Mouse (Mus musculus) thymus, adult 2 months (tissue): ENCODE measurements around the gene Spock1. TPM values are rescaled to one million over a fixed set of nuclear protein-coding genes. Genes with fewer than 3 reads are reported as not detected.

Experiments used
- DNase-seq: peaks from one replicate; pipeline ENCODE4 v3.0.0; 2021
- H3K27ac ChIP-seq: fragments of 200-500 bp; 2 replicates; pipeline ENCODE4 v1.5.1; 2012; ENCODE audit warnings: low read length, control low read depth; ENCODE audit not compliant: control insufficient read depth, insufficient read depth
- H3K27me3 ChIP-seq: fragments of 200-500 bp; 2 replicates; pipeline ENCODE4 v1.6.1; 2012; ENCODE audit warnings: mild to moderate bottlenecking, low read length, moderate library complexity, mixed read lengths; ENCODE audit not compliant: control insufficient read depth, insufficient read depth
- H3K36me3 ChIP-seq: fragments of 200-500 bp; 2 replicates; pipeline ENCODE4 v1.6.1; 2012; ENCODE audit warnings: mild to moderate bottlenecking, low read length, moderate library complexity; ENCODE audit not compliant: control insufficient read depth, insufficient read depth
- H3K4me1 ChIP-seq: fragments of 200-500 bp; replicated peaks from 2 replicates; pipeline ENCODE4 v1.6.1; 2012; ENCODE audit warnings: low read length; ENCODE audit not compliant: control insufficient read depth, insufficient read depth
- H3K4me3 ChIP-seq: fragments of 200-500 bp; 2 replicates; pipeline ENCODE4 v1.5.1; 2012; ENCODE audit warnings: mild to moderate bottlenecking, low read length, control low read depth, moderate library complexity; ENCODE audit not compliant: control insufficient read depth, insufficient read depth
- CTCF ChIP-seq: fragments of 200-500 bp; IDR thresholded peaks from 2 replicates; pipeline ENCODE4 v1.5.1; 2012; ENCODE audit warnings: mild to moderate bottlenecking, control low read depth, low read length, moderate library complexity, borderline replicate concordance; ENCODE audit not compliant: control insufficient read depth, poor library complexity, insufficient read depth; ENCODE audit errors: extremely low read depth
- POLR2A ChIP-seq: fragments of 200-500 bp; IDR thresholded peaks from 2 replicates; pipeline ENCODE4 v1.6.1; 2012; ENCODE audit warnings: mild to moderate bottlenecking, low read length, control low read depth, moderate library complexity; ENCODE audit not compliant: control insufficient read depth, poor library complexity, insufficient read depth; ENCODE audit errors: extremely low read depth
- WGBS: fragments of 180-500 bp; shearing (Covaris S2); methylation state at CpG from one replicate; pipeline ENCODE4 v1.1.7; 2018; 5-methylcytosine and 5-hydroxymethylcytosine counted together
- polyA plus RNA-seq: library from polyadenylated mRNA; depleted of rRNA; stranded (reverse); fragments of >200 nt; gene quantifications from 2 replicates; pipeline ENCODE4 v1.2.3, GENCODE M21; 2012

The Spock1 gene
- polyA plus RNA-seq, 1 experiment, result 0.93 TPM

DNA sequence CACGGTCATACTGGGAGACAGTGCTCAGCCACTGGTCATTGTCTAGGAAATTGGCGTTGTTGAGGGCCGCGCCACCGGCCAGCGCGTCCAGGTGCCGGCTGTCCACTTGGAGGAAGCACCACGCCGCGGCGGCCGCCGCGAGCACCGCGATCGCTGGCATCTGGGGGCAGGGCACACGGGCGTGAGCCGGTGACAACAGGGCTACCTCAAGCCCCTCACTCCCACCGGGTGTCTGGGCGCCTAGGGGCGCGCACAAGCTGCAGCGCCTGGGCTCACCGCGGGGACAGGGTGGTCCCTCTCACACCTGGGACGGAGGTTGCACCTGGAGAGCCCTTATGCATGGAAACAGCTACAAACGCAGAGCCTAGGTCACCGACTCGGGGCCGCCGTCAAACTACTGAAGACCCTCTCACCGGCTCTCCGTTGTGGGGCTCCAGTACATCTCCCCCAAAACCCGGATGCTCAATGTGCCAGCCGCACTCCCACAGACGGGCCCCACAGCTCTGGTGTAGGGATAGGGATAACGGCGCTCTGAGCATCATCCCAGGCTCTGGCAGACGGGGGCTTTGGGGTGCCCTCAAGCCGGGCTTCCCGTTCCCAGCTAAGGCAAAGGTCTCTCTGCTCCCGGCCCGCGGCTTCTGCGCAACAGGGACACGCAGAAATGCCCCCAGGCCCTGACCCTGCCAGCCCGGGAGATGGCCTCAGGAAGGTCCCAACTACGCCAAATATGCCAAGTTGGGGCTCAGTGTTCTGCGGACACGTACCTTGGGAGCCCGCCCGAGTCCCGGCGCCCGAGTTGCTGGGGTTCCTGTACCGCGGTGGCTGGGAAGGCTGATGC is 485 bp downstream of the Spock1 start:
- no peaks in the 10 kb centered on the region for H3K4me1 ChIP-seq
- no peaks in the 10 kb centered on the region for H3K27me3 ChIP-seq
- 11% methylated on average over 60 of the region's 60 CpGs for WGBS
- TF ChIP-seq CTCF, result no peak
- TF ChIP-seq POLR2A, result no peak
- no peak for DNase-seq
- H3K36me3 ChIP-seq, result no peaks in the 10 kb centered on the region
- H3K4me3 ChIP-seq, result no peak overlapping the region
- no peak overlapping the region for H3K27ac ChIP-seq

DNA sequence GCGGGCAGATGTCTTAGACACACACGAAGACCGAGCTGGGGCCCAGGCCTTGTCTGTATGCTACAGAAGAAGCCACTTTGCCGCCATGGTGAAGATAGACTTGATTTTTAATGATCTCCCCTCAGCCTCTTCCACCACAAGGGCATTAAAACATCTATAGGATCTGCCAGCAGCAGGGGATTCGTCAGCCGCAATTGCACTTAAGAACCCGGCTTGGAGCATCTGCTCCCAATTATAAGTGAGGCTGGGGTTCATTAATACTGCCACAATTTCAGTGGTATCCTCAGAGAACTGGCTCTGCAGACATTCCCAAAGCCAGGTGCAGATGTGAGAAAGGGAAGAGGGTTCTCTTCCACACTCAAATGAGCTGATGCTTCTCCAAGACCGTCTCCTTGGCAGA is 13.5 kb downstream of the Spock1 start:
- H3K27ac ChIP-seq, result no peak overlapping the region
- TF ChIP-seq POLR2A (no peak), CTCF (no peak)
- H3K4me1 ChIP-seq, result no peaks in the 10 kb centered on the region
- H3K4me3 ChIP-seq, result no peak overlapping the region
- no peaks in the 10 kb centered on the region for H3K36me3 ChIP-seq
- DNase-seq, result no peak
- H3K27me3 ChIP-seq, result no peaks in the 10 kb centered on the region
- whole genome bisulfite sequencing, result 94% methylated on average over 8 of the region's 8 CpGs

DNA sequence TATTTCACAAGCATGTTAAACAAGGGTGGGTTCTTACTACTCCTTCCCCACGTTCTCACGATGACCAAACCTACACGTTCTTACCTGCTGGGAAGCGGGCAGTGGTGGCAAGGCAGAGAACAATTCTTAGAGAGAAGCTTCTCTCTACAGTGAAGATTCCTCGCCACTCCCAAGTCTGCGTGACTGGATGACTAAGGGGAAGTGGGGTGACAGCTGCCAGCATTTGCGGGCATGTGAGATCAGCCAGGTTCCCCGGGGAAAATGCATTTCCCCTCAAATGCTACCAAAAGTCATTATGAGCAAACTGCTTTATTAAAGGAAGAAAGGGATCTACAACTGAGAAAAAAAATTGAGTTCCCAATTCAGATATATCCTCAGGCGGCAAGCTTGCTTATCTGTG is 18.4 kb downstream of the Spock1 start:
- DNase-seq, result no peak
- 58% methylated on average over 9 of the region's 9 CpGs for WGBS
- Histone ChIP-seq H3K36me3 (no peaks in the 10 kb centered on the region), H3K27me3 (no peaks in the 10 kb centered on the region), H3K4me1 (no peaks in the 10 kb centered on the region), H3K4me3 (no peak overlapping the region), H3K27ac (no peak overlapping the region)
- TF ChIP-seq CTCF, result no peak
- no peak for TF ChIP-seq POLR2A

DNA sequence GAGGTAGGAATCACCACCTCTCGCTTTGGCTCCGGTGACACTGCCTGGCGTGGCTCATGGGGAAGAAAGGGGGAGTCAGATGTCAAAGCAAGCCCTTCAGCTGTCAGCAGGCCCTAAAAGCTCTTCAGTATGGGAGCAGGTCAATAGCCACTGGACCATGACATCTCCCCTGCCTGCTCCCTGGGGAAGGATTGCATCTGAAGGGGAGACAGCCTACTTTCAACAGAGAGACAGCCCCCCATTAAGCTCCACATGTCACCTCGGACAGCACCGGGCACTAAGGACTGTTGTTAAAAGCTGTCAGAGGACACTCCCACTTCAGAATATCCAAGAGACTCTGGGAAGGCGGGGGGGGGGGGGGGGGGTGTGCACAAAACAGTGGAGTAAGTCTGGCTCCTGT is 19.1 kb downstream of the Spock1 start:
- H3K4me3 ChIP-seq, result no peak overlapping the region
- DNase-seq, result no peak
- no peaks in the 10 kb centered on the region for H3K36me3 ChIP-seq
- no peaks in the 10 kb centered on the region for H3K4me1 ChIP-seq
- H3K27ac ChIP-seq, result no peak overlapping the region
- no peak for TF ChIP-seq POLR2A
- no peak for TF ChIP-seq CTCF
- no peaks in the 10 kb centered on the region for H3K27me3 ChIP-seq
- 30% methylated on average over 6 of the region's 6 CpGs for WGBS

DNA sequence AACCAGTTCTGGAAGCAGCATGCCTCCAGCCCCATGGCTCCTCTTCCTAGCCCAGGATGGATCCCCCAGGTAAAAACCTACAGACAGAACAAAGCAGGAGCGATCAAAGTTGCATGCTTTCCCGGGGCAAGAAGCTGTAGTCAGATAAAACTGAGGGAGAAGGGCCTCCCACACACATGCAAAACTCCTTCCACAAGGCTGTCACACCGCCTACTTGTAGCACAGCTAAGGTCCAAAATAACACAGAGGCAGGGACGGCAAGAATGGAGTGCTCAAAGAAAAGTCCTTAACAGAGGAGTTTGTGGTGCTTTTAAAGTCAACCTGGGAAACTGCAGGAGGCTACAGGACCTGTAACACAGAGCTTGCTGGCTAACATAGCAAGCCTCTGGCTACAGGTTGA is 28.3 kb downstream of the Spock1 start:
- Histone ChIP-seq H3K4me3 (no peak overlapping the region), H3K36me3 (no peaks in the 10 kb centered on the region), H3K27me3 (no peaks in the 10 kb centered on the region), H3K4me1 (no peaks in the 10 kb centered on the region), H3K27ac (no peak overlapping the region)
- DNase-seq, result no peak
- TF ChIP-seq CTCF (no peak), POLR2A (no peak)
- WGBS, result 70% methylated on average over 4 of the region's 4 CpGs

DNA sequence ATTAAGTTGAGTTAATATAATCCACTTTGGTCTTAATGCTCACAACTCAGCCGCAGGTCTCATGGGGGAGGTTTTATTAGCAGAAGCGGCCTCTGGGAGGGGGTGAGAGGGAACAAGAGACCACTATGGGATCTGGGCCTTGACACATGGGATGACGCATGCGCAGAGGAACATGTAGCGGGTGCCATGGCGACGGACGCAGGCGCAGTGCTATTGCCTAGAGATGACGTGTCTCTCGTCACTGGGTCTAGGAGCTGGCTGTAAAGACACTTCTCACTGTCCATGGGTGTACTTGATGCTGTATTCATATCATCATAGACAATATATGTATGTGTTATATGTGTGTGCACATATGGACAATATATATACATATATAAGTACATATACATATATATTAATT is 29.3 kb downstream of the Spock1 start:
- DNase-seq, result no peak
- TF ChIP-seq POLR2A (no peak), CTCF (no peak)
- WGBS, result 96% methylated on average over 11 of the region's 11 CpGs
- Histone ChIP-seq H3K27me3 (no peaks in the 10 kb centered on the region), H3K27ac (no peak overlapping the region), H3K4me3 (no peak overlapping the region), H3K36me3 (no peaks in the 10 kb centered on the region), H3K4me1 (no peaks in the 10 kb centered on the region)

DNA sequence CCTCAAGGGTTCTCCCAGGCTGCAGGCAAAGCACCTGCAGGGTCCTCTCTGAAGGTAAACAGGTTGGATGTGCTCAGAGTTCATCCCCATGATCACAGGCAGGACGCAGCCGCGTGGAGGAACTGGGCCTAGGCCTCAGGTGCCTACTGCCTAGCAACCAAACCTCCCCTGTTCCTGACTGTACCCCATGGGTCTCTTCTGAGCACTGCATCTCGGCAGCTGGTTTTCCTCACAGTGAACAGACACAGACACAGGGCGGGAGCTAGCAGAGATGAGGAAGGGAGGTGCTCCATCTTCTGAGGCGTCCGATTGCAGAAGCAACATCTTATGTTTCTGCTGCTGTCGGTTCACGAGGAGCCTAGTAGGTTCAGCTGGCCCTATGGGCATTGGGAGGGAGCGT is 30.4 kb downstream of the Spock1 start:
- TF ChIP-seq CTCF (no peak), POLR2A (no peak)
- H3K27ac ChIP-seq, result no peak overlapping the region
- WGBS, result 84% methylated on average over 10 of the region's 10 CpGs
- H3K4me1 ChIP-seq, result no peaks in the 10 kb centered on the region
- H3K4me3 ChIP-seq, result no peak overlapping the region
- no peaks in the 10 kb centered on the region for H3K36me3 ChIP-seq
- no peaks in the 10 kb centered on the region for H3K27me3 ChIP-seq
- DNase-seq, result no peak
